Mouse (Mus musculus): ENCODE measurements at regions not wholly inside any gene's neighbourhood (a gene's known extent, or its start where the extent isn't known, plus 50 kb on each side); places are given as distances from the start of the nearest gene placed in this dataset.

- DNase-seq: peak; percentile 1
These were observed 201.6 kb upstream of the 4930452B06Rik start for GRCm38 (mm10) chr14:8867641-8868040.

GRCm38 (mm10) chr14:8851572-8851971, 185.5 kb upstream of the 4930452B06Rik start:
- DNase-seq: no peak

- DNase-seq: no peak
These were observed 184.2 kb upstream of the 4930452B06Rik start for GRCm38 (mm10) chr14:8850208-8850607.

GRCm38 (mm10) chr14:8833516-8833915, 167.5 kb upstream of the 4930452B06Rik start:
- no peak for DNase-seq

GRCm38 (mm10) chr14:8800217-8800616, 134.2 kb upstream of the 4930452B06Rik start:
- peak; percentile 34 for DNase-seq

- no peak for DNase-seq
These were observed 123.3 kb upstream of the 4930452B06Rik start for GRCm38 (mm10) chr14:8789348-8789747.

GRCm38 (mm10) chr14:8760541-8760940, 94.5 kb upstream of the 4930452B06Rik start:
- DNase-seq: no peak

- DNase-seq: no peak
These were observed 70.8 kb upstream of the 4930452B06Rik start for GRCm38 (mm10) chr14:8736831-8737230.

- no peak for DNase-seq
These were observed 67.2 kb upstream of the 4930452B06Rik start for GRCm38 (mm10) chr14:8733261-8733660.

GRCm38 (mm10) chr14:8727364-8727763, 61.3 kb upstream of the 4930452B06Rik start:
- DNase-seq: no peak
